Mouse (Mus musculus): ENCODE data around the gene Ttll1. TPM values are rescaled to one million over a fixed set of nuclear protein-coding genes. Genes with fewer than 3 reads are reported as not detected.

The Ttll1 gene
- polyA plus RNA-seq, 1 experiment from 2014 or later: 12.6 TPM

DNA sequence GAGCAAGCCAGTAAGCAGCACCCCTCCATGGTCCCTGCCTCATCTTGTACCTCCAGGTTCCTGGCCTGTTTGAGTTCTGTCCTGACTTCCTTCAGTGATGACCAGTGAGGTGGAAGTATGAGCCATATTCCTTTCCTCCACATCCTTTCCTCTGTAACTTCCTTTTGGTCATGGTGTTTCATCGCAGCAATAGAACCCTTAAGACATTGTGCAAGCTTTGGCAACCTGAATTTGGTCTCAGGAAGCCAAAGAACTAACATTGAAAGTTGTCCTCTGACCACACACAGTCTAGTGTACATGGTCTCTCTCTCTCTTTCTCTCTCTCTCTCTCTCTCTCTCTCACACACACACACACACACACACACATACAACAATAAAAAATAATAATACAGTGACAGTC lies 37.4 kb downstream of the Ttll1 start:
- Histone ChIP-seq H3K4me1 (replicated peaks; ENCODE audit: control insufficient read depth, insufficient read depth, low read length) (0 out of 2 replicates have a peak, but pooled peaks cover 7% of the 10 kb centered on the region), H3K9ac (ENCODE audit: low read length) (no peak overlapping the region), H3K9me3 (ENCODE audit: control insufficient read depth, low read length) (no peaks in the 10 kb centered on the region), H3K4me2 (ENCODE audit: low read length) (no peak overlapping the region), H3K27ac (ENCODE audit: low read depth) (no peak overlapping the region), H3K4me3 (ENCODE audit: low read depth, low read length) (no peak overlapping the region), H3K27me3 (replicated peaks; ENCODE audit: control insufficient read depth, insufficient read depth, low read length) (no peaks in the 10 kb centered on the region), H3K36me3 (ENCODE audit: control insufficient read depth, insufficient read depth, low read length) (no peaks in the 10 kb centered on the region)
- ATAC-seq (replicated peaks; ENCODE audit: low FRiP score, low TSS enrichment, low read depth): no peak
- no peak for DNase-seq (ENCODE audit: low spot score)
- WGBS: 87% methylated on average over 1 of the region's 1 CpGs

DNA sequence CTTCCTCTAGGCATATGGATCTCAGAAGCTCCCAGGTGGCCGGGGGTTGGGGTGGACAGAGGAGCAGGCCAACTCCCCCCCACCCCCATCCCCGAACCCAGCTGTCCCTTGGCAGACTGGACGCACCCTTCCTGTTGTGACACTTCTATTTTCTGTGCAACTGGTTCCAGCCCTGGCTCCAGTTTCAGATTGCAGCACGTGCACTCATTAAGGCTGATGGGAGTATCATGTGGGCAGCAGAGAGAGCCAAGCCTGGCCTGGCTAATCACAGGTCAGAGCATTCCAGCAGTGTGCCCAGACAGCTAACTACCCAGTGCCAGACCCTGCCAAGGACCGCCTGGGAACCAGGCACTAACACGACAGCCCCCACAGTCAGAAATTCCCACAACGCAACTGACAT lies 39.2 kb downstream of the Ttll1 start:
- no peak for ATAC-seq (replicated peaks; ENCODE audit: low FRiP score, low TSS enrichment, low read depth)
- Histone ChIP-seq H3K36me3 (ENCODE audit: control insufficient read depth, insufficient read depth, low read length) (no peaks in the 10 kb centered on the region), H3K4me3 (ENCODE audit: low read depth, low read length) (no peak overlapping the region), H3K4me1 (replicated peaks; ENCODE audit: control insufficient read depth, insufficient read depth, low read length) (0 out of 2 replicates have a peak, but pooled peaks cover 7% of the 10 kb centered on the region), H3K9me3 (ENCODE audit: control insufficient read depth, low read length) (no peaks in the 10 kb centered on the region), H3K27me3 (replicated peaks; ENCODE audit: control insufficient read depth, insufficient read depth, low read length) (no peaks in the 10 kb centered on the region), H3K27ac (ENCODE audit: low read depth) (no peak overlapping the region), H3K4me2 (ENCODE audit: low read length) (no peak overlapping the region), H3K9ac (ENCODE audit: low read length) (no peak overlapping the region)
- 65% methylated on average over 7 of the region's 7 CpGs for WGBS
- no peak for DNase-seq (ENCODE audit: low spot score)

DNA sequence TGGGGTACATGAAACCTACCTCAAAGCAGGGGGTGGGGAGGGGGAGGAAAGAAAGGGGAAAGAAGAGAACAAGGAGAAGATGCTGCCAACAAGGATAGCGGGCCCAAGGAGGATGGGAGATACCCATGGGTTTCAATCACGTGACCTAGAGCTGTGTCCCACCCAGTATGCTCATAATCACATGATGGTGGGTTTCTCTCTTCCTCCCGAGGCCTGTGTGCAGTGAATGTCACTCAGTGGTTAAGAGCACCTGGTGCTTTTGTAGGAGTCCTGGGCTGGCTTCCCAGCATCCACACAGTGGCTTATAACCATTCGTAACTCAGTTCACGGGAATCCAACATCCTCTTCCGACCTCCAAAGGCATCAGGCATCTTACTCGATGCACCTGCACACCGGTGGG lies 40.2 kb downstream of the Ttll1 start:
- WGBS: 77% methylated on average over 8 of the region's 8 CpGs
- no peak overlapping the region for H3K9ac ChIP-seq (ENCODE audit: low read length)
- H3K4me2 ChIP-seq (ENCODE audit: low read length): no peak overlapping the region
- no peak for ATAC-seq (replicated peaks; ENCODE audit: low FRiP score, low TSS enrichment, low read depth)
- H3K9me3 ChIP-seq (ENCODE audit: control insufficient read depth, low read length): no peaks in the 10 kb centered on the region
- H3K4me1 ChIP-seq (replicated peaks; ENCODE audit: control insufficient read depth, insufficient read depth, low read length): 0 out of 2 replicates have a peak, but pooled peaks cover 7% of the 10 kb centered on the region
- no peaks in the 10 kb centered on the region for H3K36me3 ChIP-seq (ENCODE audit: control insufficient read depth, insufficient read depth, low read length)
- no peaks in the 10 kb centered on the region for H3K27me3 ChIP-seq (replicated peaks; ENCODE audit: control insufficient read depth, insufficient read depth, low read length)
- no peak overlapping the region for H3K4me3 ChIP-seq (ENCODE audit: low read depth, low read length)
- DNase-seq (ENCODE audit: low spot score): no peak
- H3K27ac ChIP-seq (ENCODE audit: low read depth): no peak overlapping the region

DNA sequence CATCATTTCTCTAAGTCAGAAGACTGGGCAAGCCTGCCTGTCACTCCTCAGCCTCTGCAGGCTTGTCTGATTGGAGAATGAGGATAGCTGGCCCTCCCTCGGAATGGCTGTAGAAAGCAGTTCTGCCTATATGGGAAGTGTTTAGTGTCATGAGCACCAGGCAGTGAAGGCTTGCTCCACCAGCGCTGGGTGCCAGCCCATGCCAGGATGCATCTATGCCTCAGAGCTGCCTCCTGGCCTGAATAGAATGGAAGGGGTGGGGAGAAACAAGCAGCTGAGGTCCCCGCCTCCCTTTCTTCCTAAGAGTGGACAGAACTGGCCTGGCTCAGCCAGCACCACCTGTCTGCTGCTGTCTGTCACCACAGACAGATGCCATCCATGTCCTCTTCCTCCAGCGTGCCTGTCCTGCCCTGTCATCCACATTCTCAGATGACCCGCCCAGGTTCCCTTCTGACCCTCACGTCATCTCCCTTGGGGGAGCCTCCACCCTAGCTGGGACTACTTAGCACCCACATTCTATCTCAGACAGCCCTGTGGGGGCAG lies 41.3 kb downstream of the Ttll1 start:
- DNase-seq (ENCODE audit: low spot score) (no peak), ATAC-seq (replicated peaks; ENCODE audit: low FRiP score, low TSS enrichment, low read depth) (no peak)
- Histone ChIP-seq H3K9ac (ENCODE audit: low read length) (no peak overlapping the region), H3K27ac (ENCODE audit: low read depth) (no peak overlapping the region), H3K4me3 (ENCODE audit: low read depth, low read length) (no peak overlapping the region), H3K9me3 (ENCODE audit: control insufficient read depth, low read length) (no peaks in the 10 kb centered on the region), H3K27me3 (replicated peaks; ENCODE audit: control insufficient read depth, insufficient read depth, low read length) (no peaks in the 10 kb centered on the region), H3K36me3 (ENCODE audit: control insufficient read depth, insufficient read depth, low read length) (no peaks in the 10 kb centered on the region), H3K4me1 (replicated peaks; ENCODE audit: control insufficient read depth, insufficient read depth, low read length) (0 out of 2 replicates have a peak, but pooled peaks cover 7% of the 10 kb centered on the region), H3K4me2 (ENCODE audit: low read length) (no peak overlapping the region)
- 59% methylated on average over 6 of the region's 6 CpGs for WGBS

DNA sequence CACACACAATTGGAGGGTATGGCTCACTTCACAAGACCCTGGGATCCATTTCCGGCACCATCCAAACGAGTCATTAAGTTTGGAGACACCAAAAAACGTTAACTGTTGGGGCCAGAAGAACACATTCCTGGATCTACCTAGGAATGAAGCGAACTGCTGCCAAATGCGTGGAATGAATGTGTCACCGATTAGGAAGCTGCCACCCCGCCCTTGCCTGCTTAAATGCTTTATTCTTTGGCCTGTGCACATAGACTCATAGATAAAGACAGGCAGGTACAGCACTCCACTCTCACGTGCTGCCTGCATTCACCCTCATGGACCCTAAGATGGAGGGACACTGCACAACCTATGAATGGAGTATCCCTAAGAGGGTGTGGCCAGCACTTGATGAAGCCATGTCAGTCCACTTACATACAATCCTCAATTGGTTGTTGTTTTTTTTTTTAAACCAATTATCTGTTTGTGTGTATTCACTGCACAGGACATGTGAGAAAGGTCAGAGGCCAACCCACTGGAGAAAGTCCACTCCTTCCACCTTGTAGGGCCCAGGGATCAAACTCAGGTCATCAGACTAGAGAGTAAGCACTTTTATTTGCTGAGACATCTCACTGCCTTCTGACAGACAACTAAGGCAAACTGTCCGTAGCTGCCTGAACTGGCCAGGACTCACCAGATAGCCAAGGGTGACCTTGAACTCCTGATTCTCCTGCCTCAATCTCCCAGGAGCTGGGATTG lies 43.3 kb downstream of the Ttll1 start:
- no peak overlapping the region for H3K4me3 ChIP-seq (ENCODE audit: low read depth, low read length)
- ATAC-seq (replicated peaks; ENCODE audit: low FRiP score, low TSS enrichment, low read depth): no peak
- DNase-seq (ENCODE audit: low spot score): no peak

DNA sequence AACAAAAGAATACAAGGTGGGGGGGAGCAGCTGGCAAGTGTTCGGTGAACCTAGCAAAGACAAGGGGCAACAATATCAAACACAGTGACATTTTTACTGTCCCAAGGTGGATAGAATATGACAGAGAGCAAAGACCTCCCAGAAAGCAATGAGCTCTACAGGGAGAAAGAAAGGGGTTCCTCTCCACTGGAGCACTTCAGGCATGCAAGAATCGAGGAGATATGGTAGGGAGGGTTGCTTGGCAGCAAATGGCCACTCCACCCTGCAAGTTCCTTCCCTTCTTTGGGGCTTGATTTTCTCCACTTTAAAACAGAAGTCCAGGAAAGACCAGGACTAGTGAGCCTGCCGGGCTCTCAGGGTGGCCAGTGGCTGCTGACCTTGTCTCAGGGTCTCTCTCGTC lies 44.4 kb downstream of the Ttll1 start:
- Histone ChIP-seq H3K4me1 (replicated peaks; ENCODE audit: control insufficient read depth, insufficient read depth, low read length) (peaks cover 12% of the 10 kb centered on the region), H3K9ac (ENCODE audit: low read length) (no peak overlapping the region), H3K9me3 (ENCODE audit: control insufficient read depth, low read length) (no peaks in the 10 kb centered on the region), H3K27me3 (replicated peaks; ENCODE audit: control insufficient read depth, insufficient read depth, low read length) (no peaks in the 10 kb centered on the region), H3K4me2 (ENCODE audit: low read length) (no peak overlapping the region), H3K27ac (ENCODE audit: low read depth) (no peak overlapping the region), H3K4me3 (ENCODE audit: low read depth, low read length) (no peak overlapping the region), H3K36me3 (ENCODE audit: control insufficient read depth, insufficient read depth, low read length) (no peaks in the 10 kb centered on the region)
- ATAC-seq (replicated peaks; ENCODE audit: low FRiP score, low TSS enrichment, low read depth): no peak
- DNase-seq (ENCODE audit: low spot score): no peak
- WGBS: 74% methylated on average over 4 of the region's 4 CpGs

More for the DNA sequence above, 43.3 kb downstream of the Ttll1 start:
- Histone ChIP-seq H3K9me3 (ENCODE audit: control insufficient read depth, low read length) (no peaks in the 10 kb centered on the region), H3K27ac (ENCODE audit: low read depth) (no peak overlapping the region), H3K36me3 (ENCODE audit: control insufficient read depth, insufficient read depth, low read length) (no peaks in the 10 kb centered on the region), H3K27me3 (replicated peaks; ENCODE audit: control insufficient read depth, insufficient read depth, low read length) (no peaks in the 10 kb centered on the region), H3K4me1 (replicated peaks; ENCODE audit: control insufficient read depth, insufficient read depth, low read length) (peaks cover 11% of the 10 kb centered on the region), H3K9ac (ENCODE audit: low read length) (no peak overlapping the region), H3K4me2 (ENCODE audit: low read length) (no peak overlapping the region)
- 75% methylated on average over 9 of the region's 9 CpGs for WGBS

DNA sequence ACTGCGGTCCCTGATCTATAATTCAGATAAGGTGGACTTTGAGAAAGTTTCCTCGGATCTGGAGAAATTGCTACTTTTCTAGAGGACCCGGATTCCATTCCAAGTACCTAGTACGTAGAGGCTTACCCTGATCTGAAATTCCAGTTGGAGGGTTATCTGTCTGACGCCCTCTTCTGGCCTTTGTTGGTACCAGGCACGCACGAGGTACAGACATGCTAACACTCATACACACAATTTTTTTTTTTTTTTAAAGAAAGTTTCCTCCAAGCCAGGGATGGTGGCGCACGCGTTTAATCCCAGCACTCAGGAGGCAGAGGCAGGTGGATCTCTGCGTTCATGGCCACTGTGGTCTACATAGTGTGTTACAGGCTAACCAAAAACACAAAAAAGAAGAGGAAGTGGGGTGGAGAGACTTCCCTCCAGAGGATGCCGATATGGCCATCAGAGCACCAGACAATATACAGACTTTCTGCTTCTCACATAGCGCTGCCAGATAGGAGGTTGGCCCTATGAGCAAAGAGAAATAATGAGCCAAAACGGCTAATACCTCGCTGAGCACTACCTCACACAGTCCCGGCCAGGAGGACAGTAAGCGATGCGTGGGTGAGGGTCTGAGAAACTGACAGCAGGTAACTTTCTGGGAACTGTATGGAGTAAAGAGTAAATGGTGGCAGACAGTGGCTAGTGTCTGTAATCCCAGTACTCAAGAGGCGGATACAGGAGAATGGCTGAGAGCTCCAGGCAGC lies 45.6 kb downstream of the Ttll1 start:
- no peaks in the 10 kb centered on the region for H3K36me3 ChIP-seq (ENCODE audit: control insufficient read depth, insufficient read depth, low read length)
- H3K4me1 ChIP-seq (replicated peaks; ENCODE audit: control insufficient read depth, insufficient read depth, low read length): peaks cover 12% of the 10 kb centered on the region
- no peaks in the 10 kb centered on the region for H3K27me3 ChIP-seq (replicated peaks; ENCODE audit: control insufficient read depth, insufficient read depth, low read length)
- WGBS: 76% methylated on average over 19 of the region's 19 CpGs
- no peak for DNase-seq (ENCODE audit: low spot score)
- H3K9me3 ChIP-seq (ENCODE audit: control insufficient read depth, low read length): no peaks in the 10 kb centered on the region
- H3K27ac ChIP-seq (ENCODE audit: low read depth): no peak overlapping the region; the same call in 1 of the 2 replicates
- no peak overlapping the region for H3K9ac ChIP-seq (ENCODE audit: low read length)
- peak overlapping the region; percentile 77 for H3K4me3 ChIP-seq (ENCODE audit: low read depth, low read length)
- ATAC-seq (replicated peaks; ENCODE audit: low FRiP score, low TSS enrichment, low read depth): 0 out of 2 replicates have a peak, but pooled peaks have one; percentile 0
- peak overlapping the region; percentile 89 for H3K4me2 ChIP-seq (ENCODE audit: low read length)

DNA sequence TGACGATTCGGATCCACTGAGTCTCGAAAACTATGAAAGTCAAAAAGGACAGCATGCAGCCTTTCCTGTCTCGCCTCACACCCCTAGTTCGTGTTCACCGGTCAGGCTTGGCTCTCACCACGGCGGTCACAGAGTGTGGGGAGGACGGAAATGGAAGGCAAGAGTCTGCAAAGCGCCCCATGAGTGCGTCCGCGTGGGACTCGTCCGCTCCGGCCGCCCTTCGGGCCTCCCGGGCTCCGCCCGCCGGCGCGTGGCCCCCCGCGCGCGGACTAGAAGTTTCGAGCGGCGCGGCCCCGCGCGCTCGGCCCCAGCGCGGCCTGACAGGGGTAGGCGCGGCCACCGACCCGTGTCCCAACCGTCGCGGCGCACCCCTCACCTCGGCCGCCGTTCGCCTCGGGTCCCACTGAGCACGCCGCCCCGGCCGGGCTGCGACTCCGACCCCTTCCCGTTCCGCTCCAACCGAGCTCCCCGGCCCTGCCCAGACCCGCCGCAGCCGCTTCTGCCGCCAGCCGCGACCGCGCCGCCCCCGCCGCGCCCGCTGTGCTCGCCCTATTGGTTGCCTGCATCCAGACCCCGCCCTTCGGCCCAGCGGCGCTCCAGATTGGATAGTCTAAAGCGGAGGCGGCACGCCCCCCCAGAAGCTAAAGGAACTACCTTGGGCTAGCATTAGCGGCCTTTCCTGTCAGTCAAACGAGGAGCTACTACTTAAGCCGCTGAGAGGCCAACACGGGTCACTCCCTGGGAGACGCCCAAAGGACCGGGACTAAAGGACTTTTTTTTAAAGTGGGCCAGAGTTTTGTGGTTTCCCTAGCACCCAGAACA lies 46.4 kb downstream of the Ttll1 start, which contains the start of gene Pacsin2:
Gene Pacsin2, minus strand, starts transcription at position 524 of the 822 bp plus-strand sequence.
- H3K27me3 ChIP-seq (replicated peaks; ENCODE audit: control insufficient read depth, insufficient read depth, low read length): no peaks in the 10 kb centered on the region
- H3K4me2 ChIP-seq (ENCODE audit: low read length): peak within 1 kb of the TSS; percentile 89
- H3K9me3 ChIP-seq (ENCODE audit: control insufficient read depth, low read length): no peaks in the 10 kb centered on the region
- peak within 1 kb of the TSS; percentile 76 for H3K9ac ChIP-seq (ENCODE audit: low read length)
- H3K36me3 ChIP-seq (ENCODE audit: control insufficient read depth, insufficient read depth, low read length): no peaks in the 10 kb centered on the region
- ATAC-seq (replicated peaks; ENCODE audit: low FRiP score, low TSS enrichment, low read depth) (peak; percentile 96), DNase-seq (ENCODE audit: low spot score) (peak; percentile 97)
- under 1% methylated on average over 72 of the region's 88 CpGs for WGBS
- H3K4me3 ChIP-seq (ENCODE audit: low read depth, low read length): peak within 1 kb of the TSS; percentile 77
- peaks cover 12% of the 10 kb centered on the region for H3K4me1 ChIP-seq (replicated peaks; ENCODE audit: control insufficient read depth, insufficient read depth, low read length)
- H3K27ac ChIP-seq (ENCODE audit: low read depth): peak within 1 kb of the TSS; percentile 67
